Mouse (Mus musculus) C2C12 (cell line): ENCODE data around the gene Adamts17.

ENCODE experiments used
- CTCF ChIP-seq: IDR thresholded peaks from one replicate; pipeline ENCODE4 v1.5.1; 2011; ENCODE audit not compliant: control insufficient read depth, insufficient read depth, insufficient read length
- FOSL1 ChIP-seq: IDR thresholded peaks from one replicate; pipeline ENCODE4 v1.8.0; 2011; ENCODE audit warnings: mild to moderate bottlenecking, low read length; ENCODE audit not compliant: poor library complexity, insufficient read depth, severe bottlenecking
- USF1 ChIP-seq: IDR thresholded peaks from one replicate; pipeline ENCODE4 v1.6.1; 2011; ENCODE audit warnings: low read depth, mild to moderate bottlenecking, control low read depth, moderate library complexity

GRCm38 (mm10) chr7:66966541-66967205 is 127.1 kb downstream of the Adamts17 start:
- TF ChIP-seq CTCF (no peak), FOSL1 (no peak), USF1 (no peak)
